Mouse (Mus musculus) forebrain, embryonic 11.5 days (tissue): Measurements from ENCODE around the gene Nck2. TPM values are rescaled to one million over a fixed set of nuclear protein-coding genes. Genes with fewer than 3 reads are reported as not detected.

Experiments
- polyA plus RNA-seq: library from polyadenylated mRNA; unstranded; fragments of >200 nt; fragmentation: Nextera tagmentation; extraction: Ambion mirVana; gene quantifications from 2 replicates; pipeline ENCODE4 v1.2.1, GENCODE M21; 2014

Gene Nck2
- polyA plus RNA-seq, 1 experiment from 2014 or later: 37.8 TPM

Other genes starting within 250 kb of the Nck2 start
- gene Fhl2, start 247.6 kb upstream of the Nck2 start, polyA plus RNA-seq: 4.0 and 4.6 TPM in 2 replicates